Mouse (Mus musculus) small intestine, adult 2 months (tissue): ENCODE data around the gene Fam166a.

Experiments used
- CTCF ChIP-seq: fragments of 200-500 bp; IDR thresholded peaks from 2 replicates; pipeline ENCODE4 v1.5.1; 2012; ENCODE audit warnings: low read depth, mild to moderate bottlenecking, control low read depth, inconsistent platforms, low read length, moderate library complexity, mixed read lengths; ENCODE audit not compliant: insufficient replicate concordance, insufficient read length; ENCODE audit errors: extremely low read depth
- POLR2A ChIP-seq: fragments of 200-500 bp; IDR thresholded peaks from 2 replicates; pipeline ENCODE4 v1.6.1; 2012; ENCODE audit warnings: low read depth, mild to moderate bottlenecking, control low read depth, inconsistent platforms, low read length, moderate library complexity

- no peak for TF ChIP-seq POLR2A
- no peak for TF ChIP-seq CTCF
These were observed 48.0 kb upstream of the Fam166a start for GRCm38 (mm10) chr2:25170326-25171100.
